Mouse (Mus musculus) G1E (cell line): ENCODE measurements around the gene Slc3a2.

Source experiments
- GATA1 ChIP-seq: IDR thresholded peaks from 2 replicates; pipeline ENCODE4 v1.6.1; 2012; ENCODE audit warnings: borderline replicate concordance, low read length, inconsistent platforms, mixed read lengths
- TAL1 ChIP-seq: conservative IDR thresholded peaks from 2 replicates; pipeline ENCODE4 v1.6.1; 2012; ENCODE audit warnings: low read depth, low read length, inconsistent platforms, mixed read lengths

- no peak for TF ChIP-seq TAL1
- no peak for TF ChIP-seq GATA1
These were observed 9.7 kb downstream of the Slc3a2 start for GRCm38 (mm10) chr19:8713306-8713996.
